Mouse (Mus musculus) left cerebral cortex, adult 2 months (tissue): Measurements from ENCODE around the gene Cerkl. TPM values are rescaled to one million over a fixed set of nuclear protein-coding genes. Genes with fewer than 3 reads are reported as not detected.
A peak's percentile ranks its signal among the peaks of the same experiment; 100 is the strongest.

Experiments used
- DNase-seq, 2 experiments: peaks; one replicate each; pipeline ENCODE4 v3.0.0; 2021 to 2022; ENCODE audit warnings: low spot score in 2 of 2, mixed read lengths in 1 of 2; ENCODE audit errors: extremely low spot score in 1 of 2
- H3K27ac ChIP-seq: fragments of 200-600 bp; 2 replicates; pipeline ENCODE4 v1.8.1; 2022
- H3K4me3 ChIP-seq: fragments of 200-600 bp; 2 replicates; pipeline ENCODE4 v1.8.1; 2022
- CTCF ChIP-seq: fragments of 200-600 bp; IDR thresholded peaks from 2 replicates; pipeline ENCODE4 v1.8.1; 2022; ENCODE audit warnings: antibody characterized with exemption, mild to moderate bottlenecking, moderate library complexity
- intact Hi-C: fragments of 180-260 bp; cut with DNase I; formaldehyde crosslinking; loops from one replicate; pipeline ENCODE4 v1.15.1; 2025
- total RNA-seq, 2 experiments: library from RNA; stranded (reverse); gene quantifications; 2 replicates each; pipeline ENCODE4 v1.2.3; 2021

Cerkl gene
- total RNA-seq, 2 experiments from 2014 or later: 5.6 to 6.3 TPM

DNA sequence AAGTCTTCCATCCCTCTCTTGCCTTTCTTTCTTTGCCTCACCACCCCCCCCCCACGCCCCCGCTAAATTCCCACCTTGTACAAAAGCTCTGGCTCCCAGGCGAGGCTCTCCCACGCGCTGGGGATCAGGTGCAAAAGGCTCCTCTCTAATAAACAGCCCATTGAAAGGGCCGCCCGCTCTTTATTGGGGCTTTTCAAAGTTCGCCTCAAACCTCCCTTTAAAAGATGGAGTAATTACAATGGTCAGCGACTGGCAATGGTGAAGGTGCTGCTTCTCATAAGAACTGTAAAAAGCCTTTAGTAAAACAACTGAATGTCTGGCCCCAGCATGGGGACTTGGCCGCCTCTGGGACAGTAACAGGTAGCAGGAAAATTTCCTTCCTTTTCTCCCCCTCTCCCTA lies 939 bp downstream of the Cerkl start:
- intact Hi-C loops: loop anchor here (2.0 to 5.0 kb wide), 3 partner anchors 98 to 587 kb away; partner anchors contain the start of genes Itprid2 and Ube2e3
- TF ChIP-seq CTCF: no peak
- peak overlapping the region; percentile 80 for H3K27ac ChIP-seq
- peak overlapping the region; percentile 45 for H3K4me3 ChIP-seq
- peak in 1 of 2 experiments; percentile 29 for DNase-seq

DNA sequence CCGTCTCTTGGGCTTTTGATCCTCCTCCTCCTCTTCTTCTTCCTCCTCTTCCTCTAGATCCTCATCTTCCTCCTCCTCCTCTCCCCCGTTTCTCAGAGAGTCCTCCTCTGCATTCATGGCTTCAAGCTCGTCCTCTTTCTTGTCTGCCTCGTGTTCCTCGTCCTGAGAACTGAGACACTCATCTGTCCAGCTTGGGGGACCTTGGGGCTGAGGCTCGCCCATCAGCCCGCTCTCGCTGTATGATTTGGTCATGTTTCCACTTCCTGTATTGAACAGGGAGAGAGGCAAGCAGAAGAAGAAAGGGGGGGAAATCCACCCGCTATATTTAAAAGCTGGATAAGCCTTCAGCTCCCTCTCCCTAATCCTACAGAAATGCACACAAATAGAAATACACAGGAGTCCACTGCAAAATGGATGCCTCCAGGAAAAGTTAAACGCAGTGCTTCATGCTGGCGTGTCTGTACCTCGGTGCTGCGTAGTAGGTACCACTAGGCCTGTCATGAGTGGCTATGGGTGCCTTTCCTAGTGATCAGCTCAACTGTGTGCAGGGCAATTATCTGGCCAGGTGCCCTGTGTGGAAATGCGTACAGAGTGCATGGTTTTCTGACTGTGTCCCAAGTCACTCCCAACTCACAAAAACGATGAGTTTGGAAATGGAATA lies 1.7 kb downstream of the Cerkl start:
- DNase-seq: peak in 1 of 2 experiments; percentile 30
- peak overlapping the region; percentile 45 for H3K4me3 ChIP-seq
- intact Hi-C loops: loop anchor here (2.0 to 5.0 kb wide), 4 partner anchors 98 to 586 kb away; partner anchors contain the start of genes Itprid2 and Ube2e3
- TF ChIP-seq CTCF: no peak
- peak overlapping the region; percentile 80 for H3K27ac ChIP-seq

DNA sequence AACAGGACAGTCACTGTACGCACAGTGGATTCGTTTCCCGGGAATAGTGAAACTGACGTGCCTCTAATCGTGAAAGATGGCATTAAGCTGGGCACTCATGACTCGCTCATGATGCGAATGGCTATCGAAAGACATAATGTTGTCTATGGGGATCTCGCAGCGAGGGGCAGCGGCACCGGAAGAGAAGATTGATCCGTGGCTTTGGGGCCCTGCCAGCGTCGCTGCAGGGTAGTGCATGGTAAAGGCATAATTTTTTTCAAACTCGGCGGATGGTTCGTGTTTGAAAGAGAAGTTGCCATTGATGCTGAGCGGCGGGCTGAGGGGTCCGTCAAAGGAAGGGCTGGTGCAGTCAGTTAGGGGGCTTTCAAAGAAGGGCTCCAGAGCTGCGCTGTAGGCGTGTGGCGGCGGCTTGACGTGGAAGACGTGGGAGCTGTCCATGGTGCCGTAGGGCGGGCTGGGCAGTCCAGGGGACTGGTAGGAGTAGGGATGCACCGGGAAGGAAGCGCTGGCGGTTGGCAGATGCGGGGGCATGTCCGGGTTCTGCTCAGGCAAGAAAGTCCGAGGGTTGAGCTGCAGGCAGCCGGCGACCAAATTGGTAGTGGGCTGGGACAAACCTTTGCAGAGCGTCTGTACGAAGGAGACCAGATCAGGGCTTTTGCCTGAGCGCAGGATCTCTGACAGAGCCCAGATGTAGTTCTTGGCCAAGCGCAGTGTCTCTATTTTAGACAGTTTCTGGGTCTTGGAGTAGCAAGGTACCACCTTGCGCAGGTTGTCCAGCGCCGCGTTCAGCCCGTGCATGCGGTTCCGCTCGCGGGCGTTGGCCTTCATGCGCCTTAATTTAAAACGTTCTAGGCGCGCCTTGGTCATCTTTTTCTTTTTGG lies 2.4 kb downstream of the Cerkl start:
- DNase-seq: peak; percentile 49 to 66
- no peak; the same call in 1 of the 2 replicates for TF ChIP-seq CTCF
- H3K4me3 ChIP-seq: peak overlapping the region; percentile 45
- H3K27ac ChIP-seq: peak overlapping the region; percentile 80
- intact Hi-C loops: loop anchor here (2.0 to 5.0 kb wide), 2 partner anchors 147 to 585 kb away; partner anchors contain the start of gene Ube2e3

DNA sequence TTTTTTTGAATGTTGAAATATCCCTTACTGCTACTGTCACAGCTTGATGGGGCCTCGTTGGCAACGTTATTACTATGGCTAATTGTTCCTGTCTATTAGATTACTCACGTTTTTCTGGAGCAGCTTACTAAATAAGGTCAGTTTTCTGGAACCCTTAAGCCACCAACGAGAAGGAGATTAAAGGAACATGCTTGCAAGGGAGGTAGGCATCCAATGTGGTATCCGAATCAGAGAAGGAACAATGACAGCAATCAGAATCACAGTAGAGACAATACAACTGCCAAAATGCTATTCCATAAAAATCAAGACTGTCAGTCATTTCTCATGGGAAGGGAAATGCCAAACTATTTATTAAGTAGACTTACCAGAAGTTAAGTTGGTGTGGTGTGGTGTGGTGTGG lies 5.1 kb downstream of the Cerkl start:
- no peak for TF ChIP-seq CTCF
- Histone ChIP-seq H3K4me3 (no peak overlapping the region), H3K27ac (no peak overlapping the region)
- intact Hi-C loops: loop anchor here (5.0 kb wide), 1 partner anchor 144 kb away; no protein-coding TSS in a partner anchor
- no peak for DNase-seq

DNA sequence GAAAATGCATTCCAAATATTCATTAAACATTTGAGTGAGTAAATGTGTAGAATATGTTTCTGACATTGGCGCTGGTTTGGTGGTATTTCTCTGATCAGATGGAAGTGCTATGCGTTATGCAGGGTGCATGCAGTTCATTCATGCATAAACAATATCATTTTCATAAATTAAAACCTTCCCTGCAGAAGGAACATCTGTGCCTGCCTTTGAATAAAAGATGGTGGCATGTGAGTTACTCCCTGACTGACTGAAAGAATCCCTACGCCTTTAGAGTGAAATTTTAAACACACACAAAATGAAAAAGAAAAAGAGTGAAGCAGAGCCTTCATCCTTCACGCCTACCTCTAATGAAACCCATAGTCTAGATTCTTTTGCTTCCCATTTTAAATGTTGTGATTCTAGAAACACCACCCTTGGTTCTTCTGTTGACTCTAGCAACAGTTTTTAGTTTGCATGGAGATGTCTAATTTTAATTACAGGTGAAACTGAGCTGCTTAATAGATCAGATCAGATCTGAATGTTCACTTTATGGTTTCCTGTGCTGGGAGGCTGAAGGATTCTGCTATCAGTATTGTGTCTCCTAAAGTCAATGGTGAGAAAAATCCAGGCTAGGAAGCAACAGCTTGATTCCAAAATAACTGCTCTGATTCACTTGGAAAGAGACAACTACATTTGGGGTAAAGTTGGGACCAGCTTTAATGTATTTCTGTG lies 5.7 kb downstream of the Cerkl start:
- Histone ChIP-seq H3K4me3 (no peak overlapping the region), H3K27ac (no peak overlapping the region)
- no peak for TF ChIP-seq CTCF
- no peak for DNase-seq
- intact Hi-C loops: loop anchor here (5.0 kb wide), 1 partner anchor 144 kb away; no protein-coding TSS in a partner anchor

DNA sequence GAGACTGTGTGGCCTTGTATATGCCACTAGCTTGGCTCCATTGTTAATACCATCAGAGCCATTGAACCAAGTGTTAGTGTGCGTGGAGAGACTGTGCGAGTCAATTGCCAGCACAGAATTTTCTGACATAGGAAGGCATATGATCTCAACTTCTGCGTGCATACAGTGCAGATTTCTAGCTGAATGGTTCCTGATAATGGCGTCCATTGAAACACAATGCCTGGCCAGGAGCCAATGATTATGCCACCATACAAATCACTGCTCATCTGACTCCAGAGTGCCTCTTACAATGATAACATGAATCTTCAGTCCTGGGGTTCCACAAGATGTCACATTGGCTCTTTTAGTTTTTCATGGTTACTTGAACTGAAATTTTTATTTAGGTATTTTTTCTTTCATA lies 7.2 kb downstream of the Cerkl start:
- no peak for DNase-seq
- Histone ChIP-seq H3K27ac (no peak overlapping the region), H3K4me3 (no peak overlapping the region)
- intact Hi-C loops: no loop called here
- TF ChIP-seq CTCF: no peak

DNA sequence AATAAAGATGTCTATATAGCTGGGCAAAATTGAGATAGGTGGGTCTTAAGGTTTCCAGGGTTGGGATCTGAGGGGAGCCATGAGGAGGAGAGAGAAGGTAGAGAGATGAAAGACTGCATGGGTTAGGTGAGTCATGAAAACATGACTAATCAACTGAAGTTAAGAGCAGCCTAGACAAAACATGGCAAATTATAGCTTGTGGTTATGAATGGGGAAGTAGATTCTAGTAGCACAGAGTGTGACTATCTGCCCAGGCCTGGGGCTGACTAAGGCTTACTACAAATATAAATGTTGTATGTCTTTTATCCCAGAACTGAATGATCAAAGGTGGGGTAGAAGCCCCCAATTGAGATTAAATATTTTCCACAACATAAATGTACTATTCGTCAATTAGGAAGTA lies 9.4 kb downstream of the Cerkl start:
- Histone ChIP-seq H3K4me3 (no peak overlapping the region), H3K27ac (no peak overlapping the region)
- no peak for TF ChIP-seq CTCF
- intact Hi-C loops: no loop called here
- DNase-seq: no peak

DNA sequence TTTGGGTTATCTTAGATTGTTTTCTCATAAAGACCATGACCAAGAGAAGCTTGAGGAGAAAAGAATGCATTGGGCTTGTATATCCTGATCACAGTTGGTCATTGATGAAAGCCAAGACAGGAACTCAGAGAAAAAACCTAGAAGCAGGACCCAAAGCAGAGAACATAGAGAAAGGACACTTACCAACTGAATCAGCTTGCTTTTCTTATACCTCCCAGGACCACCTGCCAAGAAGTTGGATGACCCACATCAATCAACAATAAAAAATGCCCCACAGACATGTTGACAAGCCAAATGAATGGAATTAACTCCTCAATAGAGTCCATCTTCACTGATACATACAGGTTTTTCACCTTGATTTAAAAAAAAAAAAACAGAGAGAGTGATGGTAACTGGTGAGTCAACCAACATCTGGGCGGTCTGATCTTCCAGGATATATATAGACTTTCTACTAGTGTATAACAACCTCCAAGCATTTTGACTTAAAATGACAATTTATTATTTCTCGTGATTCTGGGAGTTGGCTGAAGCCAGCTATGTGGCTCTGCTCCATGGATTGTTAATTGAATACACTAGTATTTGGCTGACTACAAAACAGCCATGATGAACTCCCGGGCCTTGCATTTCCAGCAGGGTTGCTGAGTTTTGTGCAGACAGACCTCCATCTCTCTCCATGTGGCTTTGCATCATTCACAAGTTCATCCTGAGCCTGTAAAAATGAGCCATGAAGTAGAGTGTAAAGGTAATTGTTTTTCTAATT lies 12.5 kb downstream of the Cerkl start:
- DNase-seq: no peak
- H3K27ac ChIP-seq: no peak overlapping the region
- no peak overlapping the region for H3K4me3 ChIP-seq
- TF ChIP-seq CTCF: no peak
- intact Hi-C loops: no loop called here

DNA sequence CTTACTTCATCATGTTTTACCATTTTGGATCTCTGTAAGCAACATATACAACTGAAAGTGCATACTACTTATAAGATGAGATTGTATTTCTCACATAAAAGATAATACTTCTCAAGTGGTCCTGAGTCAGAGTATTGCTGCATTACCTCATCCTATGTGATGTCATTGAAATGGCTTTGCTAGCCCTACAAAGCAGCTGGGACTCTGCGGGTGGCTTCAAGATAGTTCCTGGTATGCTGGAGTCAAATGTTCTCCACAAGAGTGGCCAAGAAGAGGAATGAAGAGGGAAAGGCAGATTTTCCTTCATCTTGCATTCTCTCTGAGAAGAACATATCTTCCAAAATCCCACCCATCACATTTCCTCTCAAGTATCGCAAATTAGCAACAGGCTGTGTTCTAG lies 13.2 kb downstream of the Cerkl start:
- no peak for TF ChIP-seq CTCF
- H3K4me3 ChIP-seq: no peak overlapping the region
- H3K27ac ChIP-seq: no peak overlapping the region
- no peak for DNase-seq
- intact Hi-C loops: no loop called here

DNA sequence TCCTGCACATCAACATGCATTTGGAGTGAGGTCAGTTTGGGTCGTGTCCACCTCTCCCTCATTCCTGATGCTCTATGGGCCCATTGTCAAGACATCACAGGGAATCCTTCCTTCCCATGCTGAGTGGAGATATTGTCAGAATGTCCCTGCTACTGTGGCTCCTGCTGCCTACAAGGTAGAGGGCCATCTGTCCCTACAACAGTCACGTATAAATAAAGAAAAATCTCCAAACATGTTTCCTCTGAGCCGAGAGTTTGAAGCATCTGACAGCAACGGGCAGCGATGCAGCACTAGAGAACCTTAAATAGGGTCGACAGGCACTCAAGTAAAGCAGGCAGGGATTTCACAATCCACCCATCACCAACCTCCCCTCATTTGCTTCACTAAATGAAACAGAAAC lies 13.7 kb downstream of the Cerkl start:
- H3K4me3 ChIP-seq: no peak overlapping the region
- intact Hi-C loops: no loop called here
- no peak for TF ChIP-seq CTCF
- no peak for DNase-seq
- H3K27ac ChIP-seq: no peak overlapping the region

DNA sequence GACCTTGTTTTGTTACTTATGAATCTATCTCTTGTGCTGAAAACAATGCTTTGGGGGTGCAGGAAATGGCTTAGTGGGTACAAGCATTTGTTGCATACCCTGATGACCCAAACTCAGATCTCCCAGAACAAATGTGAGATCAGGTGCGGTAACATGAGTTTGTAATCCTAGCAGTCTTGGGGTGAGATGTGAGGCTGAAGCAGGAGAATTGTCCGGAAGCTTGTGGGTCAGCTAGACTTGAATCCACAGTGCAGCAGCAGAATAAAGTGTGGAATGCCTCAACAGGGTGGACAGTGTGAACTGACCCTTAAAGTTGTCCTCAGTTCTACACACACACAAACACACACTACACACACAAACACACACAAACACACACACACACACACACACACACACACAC lies 14.4 kb downstream of the Cerkl start:
- DNase-seq: no peak
- TF ChIP-seq CTCF: no peak
- Histone ChIP-seq H3K4me3 (no peak overlapping the region), H3K27ac (no peak overlapping the region)
- intact Hi-C loops: no loop called here
